Mouse (Mus musculus) MEL-GATA-1-ER (cell line): Measurements from ENCODE around the gene Hsd17b3.
A peak's percentile ranks its signal among the peaks of the same experiment; 100 is the strongest.

Experiments used
- DNase-seq: peaks from one replicate; pipeline ENCODE4 v3.0.0-alpha.2; 2012; ENCODE audit warnings: low read depth; ENCODE audit errors: extremely low read depth

The Hsd17b3 gene

DNA sequence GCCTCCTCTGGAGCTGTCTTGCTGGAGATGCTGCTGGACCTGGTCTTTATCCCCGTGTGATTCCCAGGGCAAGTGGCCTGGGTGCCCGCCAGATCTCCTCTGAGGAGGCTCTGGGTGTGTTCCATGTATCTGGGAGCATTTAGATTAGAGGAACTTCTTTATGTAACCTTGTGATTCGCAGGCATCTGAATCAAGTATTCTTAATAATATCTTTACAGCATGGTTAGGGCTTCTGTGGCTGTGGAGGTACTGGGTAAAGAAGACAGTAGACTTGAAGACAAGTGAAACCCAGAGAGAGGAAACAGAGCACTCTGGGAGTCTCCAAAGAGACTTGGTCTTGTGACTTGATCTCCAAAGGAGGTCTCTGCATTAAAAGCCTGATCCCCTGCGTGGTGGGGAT, at the start of gene Hsd17b3:
TSS of gene Hsd17b3 (minus strand) at position 101 of the 400 bp plus-strand sequence.
- DNase-seq: no peak

DNA sequence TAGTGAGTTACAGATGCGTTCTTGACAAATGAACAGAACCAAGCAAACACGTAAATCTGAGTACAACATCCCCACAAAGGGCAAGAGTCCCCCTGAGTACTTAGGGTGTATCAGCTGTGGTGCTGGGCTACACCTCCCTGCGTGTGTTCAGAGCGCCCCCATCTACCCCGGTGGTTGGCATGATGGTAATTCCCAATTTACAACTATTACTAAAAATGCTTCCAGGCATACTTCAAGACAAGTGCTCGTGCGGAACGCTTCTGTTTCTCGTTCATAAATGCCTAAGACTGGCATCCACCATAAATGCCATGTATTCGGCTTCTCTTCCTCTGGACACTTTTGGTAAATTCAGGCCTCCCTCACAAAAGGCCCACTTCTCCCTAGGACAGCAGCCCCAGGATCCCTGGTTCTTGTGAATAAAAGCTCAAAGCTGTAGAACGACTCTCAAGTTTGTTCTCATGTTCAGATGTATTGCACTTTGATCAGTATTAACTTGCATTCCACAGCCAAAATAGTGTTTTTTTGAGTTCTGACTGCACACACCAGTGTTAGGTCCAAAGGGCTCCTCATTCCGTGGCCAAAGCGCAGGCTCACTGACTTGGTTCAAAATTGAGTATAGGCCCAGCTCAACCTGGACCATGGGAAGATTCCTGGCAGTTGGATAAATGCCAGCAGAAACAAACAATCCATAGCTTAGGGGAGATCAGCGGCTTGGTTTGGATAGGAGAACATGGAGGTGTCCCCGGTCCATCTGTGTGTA, 40.8 kb upstream of the Hsd17b3 start:
- DNase-seq: no peak

DNA sequence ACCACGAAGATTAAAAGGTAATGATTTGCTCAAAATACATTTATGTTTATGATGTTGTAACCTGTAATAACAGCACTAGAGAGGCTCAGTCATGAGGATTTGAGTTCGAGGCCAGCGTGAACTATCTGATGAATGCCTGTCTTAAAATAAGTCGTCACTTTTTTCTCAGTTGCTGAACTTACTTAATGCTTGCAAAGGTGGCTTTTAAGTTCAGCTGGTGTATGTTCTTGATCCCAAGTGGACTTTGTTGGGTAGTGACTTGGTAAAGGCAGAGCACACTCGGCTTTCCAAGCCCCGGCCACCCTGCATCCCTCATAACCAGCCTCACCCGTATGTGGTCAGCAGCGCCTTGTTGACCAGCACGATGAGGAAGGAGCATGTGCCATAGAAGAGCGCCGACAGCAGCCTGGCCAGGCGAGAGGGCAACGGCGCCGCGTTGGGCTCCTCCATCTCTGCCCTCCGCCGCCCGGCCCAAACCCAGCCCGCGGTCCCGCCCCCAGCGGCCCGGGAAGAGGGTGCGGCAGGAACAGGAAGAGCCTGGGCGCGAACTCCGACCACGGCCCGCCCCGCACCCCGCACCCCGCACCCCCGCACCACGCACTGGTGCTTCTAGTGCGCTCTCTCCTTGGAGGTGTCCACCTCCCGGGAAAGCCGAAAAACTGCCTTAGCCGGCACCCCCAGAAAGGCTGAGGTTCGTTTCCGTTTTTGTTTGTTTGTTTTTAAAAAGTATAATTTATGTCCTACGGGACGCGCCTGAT, 40.0 kb upstream of the Hsd17b3 start, which contains the start of gene Slc35d2:
TSS of gene Slc35d2 (minus strand) at position 511 of the 758 bp plus-strand sequence.
- DNase-seq: no peak

DNA sequence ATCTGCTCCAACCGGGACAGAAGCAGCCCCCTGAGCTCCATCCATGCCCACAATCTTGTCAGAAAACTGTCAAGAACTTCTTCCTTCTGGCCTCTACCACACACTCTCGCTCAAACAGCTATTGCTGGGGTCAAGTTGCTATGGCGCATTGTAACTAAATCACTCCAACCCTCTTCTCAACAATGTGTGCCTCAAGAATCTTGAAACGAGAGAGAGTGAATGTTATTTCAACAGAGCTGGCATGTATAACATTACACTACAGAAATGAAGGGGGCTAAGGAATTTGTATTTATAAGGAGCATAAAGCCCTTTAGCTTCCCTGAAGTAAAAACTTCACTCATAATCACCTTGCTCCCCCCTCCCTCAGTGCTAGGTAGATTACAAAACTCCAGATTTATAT, 37.3 kb upstream of the Hsd17b3 start:
- DNase-seq: no peak

DNA sequence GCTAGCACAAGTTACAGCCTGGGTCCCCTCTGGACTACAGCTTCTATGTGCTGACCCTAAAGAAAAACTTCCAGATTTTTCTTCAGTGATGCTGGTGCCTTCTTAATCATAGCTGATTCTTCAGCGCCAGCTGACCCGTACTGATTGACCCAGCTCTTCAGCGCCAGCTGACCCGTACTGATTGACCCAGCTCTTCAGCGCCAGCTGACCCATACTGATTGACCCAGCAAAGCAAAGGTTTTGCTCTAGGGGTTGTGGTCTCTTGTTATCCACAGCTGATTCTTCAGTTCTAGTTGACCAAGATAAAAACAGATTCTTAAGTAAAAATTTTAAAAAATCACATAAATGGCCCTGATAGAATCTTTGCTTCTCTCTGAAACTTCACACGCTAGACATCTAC, 35.9 kb upstream of the Hsd17b3 start:
- DNase-seq: no peak

DNA sequence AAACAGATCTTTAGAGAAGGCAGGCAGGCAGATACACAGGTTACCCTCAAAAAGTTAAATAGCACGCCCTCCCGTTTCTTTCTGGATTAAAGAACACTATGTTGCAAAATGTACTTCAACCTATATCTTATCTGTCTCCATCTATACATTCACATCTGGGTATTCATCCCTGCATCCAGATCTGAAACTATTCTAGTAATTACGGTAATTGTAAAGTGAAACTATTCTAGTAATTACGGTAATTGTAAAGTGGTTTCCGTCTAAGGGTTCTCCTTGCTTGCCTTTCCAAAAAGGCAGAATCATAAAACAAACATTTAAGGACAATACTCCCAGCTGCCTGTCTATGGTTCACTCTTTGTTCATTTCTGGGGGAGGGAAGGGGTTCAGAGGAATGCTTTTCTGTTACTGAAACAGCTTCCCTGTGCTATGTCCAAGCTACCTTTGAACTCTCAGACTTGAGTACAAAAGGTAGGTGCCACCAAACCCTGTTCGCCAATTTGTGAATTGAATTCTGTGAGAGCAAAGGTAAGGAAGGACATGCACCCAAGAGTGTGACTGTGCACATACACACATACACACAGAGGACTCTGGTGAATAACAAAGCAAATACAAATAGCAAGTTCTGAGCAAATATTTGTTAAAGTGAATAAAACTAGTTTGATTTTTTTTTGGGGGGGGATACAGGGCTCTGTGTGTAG, 34.6 kb upstream of the Hsd17b3 start:
- no peak for DNase-seq

DNA sequence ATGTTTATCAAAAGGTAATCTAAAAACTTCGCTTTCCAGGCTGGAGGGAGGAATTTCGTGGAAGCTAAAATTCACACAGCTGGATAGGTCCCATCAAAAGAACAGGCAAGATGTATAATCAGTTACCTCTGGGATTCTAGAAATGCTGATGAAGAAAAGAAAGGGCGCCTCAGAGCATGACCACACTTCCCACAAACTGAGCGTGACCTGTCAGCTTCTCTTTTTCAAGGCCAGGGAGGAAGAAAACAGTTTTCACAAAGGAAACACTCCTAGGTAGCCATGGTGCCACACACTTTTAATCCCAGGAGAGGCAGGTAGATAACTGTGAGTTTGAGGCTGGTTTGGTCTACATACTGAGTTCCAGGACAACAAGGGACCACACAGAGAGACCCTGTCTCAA, 31.7 kb upstream of the Hsd17b3 start:
- DNase-seq: no peak

DNA sequence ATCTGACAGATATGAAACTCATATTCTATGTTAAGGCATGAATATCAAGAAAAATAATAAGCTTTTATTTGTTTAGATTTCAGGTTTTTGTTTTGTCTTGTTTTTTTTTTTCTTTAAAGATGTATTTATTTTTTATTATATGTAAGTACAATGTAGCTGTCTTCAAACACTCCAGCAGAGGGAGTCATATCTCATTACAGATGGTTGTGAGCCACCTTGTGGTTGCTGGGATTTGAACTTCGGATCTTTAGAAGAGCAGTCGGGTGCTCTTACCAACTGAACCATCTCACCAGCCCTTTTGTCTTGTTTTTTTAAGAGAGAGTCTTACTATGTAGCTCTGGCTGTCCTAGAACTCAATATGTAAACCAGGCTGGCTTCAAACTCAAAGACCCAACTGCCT, 28.4 kb upstream of the Hsd17b3 start:
- DNase-seq: peak; percentile 20

DNA sequence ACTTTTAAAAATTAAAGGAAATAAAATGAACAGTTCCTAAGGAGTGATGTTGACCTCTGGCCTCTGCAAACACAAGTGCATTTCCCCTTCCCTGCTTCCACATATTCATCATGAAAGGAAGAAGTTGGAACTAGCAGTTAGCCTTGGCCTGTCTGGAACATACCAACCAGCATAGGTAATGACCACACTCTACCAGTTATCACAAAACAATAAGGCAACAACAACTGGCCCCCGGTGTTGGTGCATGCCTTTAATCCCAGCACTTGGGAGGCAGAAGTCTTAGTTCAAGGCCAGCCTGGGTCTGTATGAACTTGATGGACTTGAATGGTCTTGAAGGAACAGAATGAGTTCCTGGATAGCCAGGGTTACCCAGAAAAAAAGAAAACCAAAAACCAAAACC, 21.4 kb upstream of the Hsd17b3 start:
- DNase-seq: no peak

DNA sequence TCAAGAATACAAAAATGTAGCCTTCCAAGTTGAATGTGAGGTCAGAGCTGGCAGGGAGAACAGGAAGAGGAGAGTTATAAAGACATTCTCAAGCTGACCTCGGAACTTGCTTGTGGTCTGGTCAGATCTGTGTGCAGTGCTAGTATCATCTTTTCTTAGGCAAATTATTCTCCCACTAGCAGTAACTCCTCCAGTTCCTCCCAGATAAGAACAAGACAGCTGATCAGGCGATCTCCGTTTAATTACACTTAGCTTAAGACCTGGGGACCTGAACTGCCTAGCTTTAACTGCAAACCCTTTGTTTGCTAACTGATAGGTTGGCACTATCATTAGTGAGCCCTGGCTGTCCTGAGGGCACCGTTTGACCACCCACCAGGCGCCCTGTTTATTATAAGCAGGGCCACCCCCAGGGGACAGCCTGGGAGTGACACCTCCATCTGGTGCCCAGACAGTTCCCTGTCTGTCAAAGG, 19.4 kb upstream of the Hsd17b3 start:
- DNase-seq: no peak

DNA sequence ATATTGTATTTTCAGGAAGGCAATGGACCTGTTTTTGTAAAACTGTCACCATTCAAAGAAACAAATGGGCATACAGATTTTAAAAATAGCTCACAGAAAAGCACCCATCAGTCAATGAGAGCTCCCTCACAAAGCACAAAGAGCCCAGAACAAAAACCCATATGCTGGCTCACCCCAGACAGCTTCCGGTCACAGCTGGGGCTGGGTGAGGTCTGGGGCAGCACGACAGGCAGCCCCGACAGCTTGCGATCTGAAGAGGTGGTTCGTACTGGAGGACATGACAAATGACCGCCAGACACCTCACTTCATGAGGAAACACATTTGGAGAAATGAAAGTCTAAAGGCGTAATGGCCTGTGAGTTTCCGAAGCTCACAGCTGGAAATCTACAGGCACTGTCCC, 18.5 kb upstream of the Hsd17b3 start:
- no peak for DNase-seq

DNA sequence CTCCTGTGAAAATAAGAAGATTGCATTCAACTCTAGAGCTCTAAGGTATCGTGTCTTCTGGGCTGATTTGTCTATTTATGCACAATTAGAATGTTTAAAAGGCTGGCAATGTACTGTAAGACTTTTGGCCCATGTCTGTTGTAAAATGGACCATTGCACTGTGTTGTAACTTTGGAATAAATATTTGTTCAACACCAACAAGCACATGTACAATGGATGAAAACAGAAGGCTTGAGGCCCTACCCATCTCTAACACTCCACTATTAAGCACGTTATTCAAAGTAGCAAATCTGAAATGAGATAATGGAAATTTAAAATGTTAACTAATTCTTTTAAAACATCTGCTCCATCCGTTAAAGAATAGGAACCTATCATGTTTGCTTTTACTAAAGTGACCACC, 18.1 kb upstream of the Hsd17b3 start:
- no peak for DNase-seq

DNA sequence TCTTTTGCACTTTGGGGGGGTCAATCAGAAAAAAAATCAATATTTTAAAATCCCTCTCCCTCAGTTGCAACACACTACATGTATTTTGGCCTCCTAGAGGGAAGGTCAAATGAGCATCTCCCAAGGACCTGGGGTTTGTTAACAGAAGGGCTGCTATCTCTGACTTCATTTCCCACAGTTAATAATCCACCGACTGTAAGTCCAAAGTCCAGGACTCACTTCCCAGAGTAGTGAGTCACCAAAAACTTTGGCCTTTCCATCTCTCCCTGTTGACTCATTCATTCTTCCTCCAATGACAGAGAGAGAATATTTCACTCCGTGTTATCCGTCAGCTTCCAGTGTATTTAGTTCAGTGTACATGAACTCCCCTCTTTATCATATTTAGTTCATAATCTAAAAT, 16.7 kb upstream of the Hsd17b3 start:
- DNase-seq: no peak

DNA sequence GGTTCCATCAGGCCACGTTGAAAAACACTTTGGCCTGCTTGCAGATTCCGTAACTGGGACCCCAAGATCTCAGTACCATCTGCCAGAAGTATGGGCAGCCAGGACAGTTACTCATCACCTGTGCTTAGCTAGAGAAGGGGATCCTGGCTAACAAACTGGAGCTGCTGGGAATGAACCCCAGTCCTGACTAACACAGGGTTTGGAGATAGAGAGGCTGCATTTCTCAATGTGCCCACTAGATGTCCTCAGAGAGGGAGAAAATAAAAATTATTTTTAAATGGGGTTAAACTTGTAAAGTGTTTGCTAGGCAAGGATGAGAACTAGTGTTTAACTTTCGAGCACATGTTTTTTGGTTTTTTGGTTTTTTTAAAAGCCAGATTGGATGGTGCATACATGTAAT, 11.2 kb upstream of the Hsd17b3 start:
- DNase-seq: peak; percentile 41

DNA sequence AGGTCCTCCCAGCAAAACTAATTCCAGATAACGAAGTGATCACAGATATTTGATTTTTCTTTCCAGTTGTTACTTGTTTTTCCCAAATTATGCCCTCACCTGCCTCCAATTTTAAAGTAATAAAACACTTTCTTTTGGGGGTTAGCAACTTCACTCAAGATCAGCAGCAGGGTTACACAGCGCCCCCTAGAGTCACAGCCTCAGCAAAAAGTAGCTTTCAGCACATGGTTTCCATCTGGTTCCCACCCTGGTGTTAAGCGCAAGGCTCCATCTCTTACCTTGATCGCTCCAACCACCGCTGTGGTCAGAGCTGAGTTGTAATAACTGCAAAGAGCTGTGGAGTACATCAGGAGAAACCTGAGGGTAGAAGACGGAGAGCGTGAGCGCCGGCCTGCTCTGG, 10.0 kb upstream of the Hsd17b3 start:
- peak; percentile 33 for DNase-seq

DNA sequence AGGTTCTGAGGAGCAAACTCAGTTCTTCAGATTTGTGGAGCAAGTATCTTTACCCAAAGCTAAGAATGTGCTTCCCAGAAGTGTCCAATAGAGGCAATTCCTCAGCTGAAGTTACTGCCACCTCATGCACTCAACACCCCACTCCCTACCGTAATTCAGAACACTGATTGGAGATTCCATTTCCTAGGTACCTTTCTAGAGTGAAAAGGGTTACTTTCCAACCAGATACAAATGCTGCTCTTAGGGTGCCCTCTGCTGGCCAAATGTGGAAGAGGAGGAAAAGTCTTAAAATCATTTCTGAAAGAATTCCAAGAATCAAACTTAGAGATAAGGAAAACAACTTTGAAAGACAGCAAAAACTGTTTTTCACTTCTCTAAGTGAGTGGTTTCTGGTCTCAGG, 4.3 kb upstream of the Hsd17b3 start:
- peak; percentile 38 for DNase-seq

DNA sequence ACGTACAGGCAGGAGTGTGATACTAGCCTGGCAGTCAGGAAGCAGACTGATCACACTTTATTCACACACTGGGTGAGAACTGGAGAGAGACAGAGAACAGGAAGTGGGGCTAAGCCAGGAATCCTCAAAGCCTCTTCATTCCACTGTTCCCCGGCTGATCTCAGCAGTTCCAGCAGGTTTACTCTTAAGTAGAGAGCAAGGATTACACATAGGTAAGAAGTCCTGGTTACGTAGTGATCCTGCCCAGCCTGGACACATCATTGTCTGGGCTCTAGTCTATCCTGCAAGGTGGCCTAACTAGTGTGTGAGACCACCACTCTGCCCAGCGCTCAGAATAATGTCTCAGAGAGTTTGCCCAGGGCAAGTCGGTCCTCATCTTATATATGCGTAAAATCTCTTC, 3.7 kb upstream of the Hsd17b3 start:
- no peak for DNase-seq

DNA sequence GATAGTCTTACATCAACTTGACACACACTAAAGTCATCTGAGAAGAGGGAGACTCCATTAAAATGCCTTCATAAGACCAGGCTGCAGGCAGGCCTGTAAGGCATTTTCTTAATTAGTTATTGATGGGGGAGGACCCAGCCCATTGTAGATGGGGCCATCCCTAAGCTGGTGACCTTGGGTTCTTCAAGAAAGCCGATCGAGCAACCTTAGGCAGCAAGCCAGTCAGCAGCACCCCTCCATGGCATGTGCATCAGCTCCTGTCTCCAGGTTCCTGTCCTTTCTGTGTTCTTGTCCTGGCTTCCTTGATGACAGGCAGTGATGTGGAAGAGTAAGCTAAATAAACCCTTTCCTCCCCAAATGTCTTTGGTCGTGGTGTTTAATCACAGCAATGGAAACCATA, 3.1 kb upstream of the Hsd17b3 start:
- DNase-seq: no peak

DNA sequence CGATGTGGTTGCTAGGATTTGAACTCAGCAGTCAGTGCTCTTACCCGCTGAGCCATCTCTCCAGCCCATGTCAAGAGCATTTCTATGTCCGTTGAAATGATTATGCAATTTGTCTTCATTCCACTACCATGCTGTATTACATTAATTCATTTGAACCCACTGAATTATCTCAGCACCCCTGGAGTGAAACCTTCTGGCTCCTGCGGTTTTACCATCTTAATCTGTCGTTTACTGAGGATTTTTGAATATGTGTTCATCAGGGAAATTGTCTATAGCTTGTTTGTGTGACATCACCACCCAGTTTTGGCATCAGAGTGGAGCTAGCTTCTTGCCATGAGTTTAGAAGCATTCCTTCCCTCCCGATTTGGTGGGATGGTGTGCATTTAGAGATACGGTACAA, 2.0 kb upstream of the Hsd17b3 start:
- no peak for DNase-seq

DNA sequence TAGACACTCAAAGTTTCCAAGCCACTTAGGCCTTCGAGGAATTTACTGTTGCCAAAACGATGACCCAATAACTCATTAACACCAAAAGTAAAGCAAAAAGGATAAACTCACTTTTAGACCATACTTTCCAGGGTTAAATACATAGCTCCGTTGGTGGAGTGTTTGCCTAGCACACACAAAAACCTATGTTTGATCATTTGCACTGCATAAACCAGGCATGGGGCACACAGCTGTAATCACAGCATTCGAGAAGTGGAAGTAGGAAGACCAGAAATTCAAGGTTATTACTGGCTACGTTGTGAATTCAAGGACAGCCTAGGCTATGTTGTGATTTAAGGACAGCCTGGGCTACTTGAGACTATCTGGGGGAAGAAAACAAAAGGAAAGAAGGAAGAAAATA, 1.2 kb upstream of the Hsd17b3 start:
- no peak for DNase-seq

DNA sequence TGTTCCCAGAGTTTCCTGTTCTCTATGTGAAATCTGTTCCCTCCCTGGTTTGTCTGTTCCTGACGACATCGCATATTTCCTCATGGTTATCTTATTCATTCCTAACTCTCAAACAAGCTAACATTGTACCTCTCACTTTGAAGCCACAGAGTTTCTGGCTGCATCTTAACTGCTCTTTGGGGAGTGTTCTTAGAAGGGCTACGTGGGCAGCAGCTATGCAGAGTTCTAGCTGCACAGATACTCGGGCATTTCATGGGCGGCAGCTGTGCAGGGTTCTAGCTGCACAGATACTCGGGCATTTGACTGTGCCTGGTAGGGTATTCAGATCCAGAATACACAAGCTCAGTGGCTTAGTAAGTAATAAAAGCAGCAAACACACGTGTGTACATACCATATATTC, 973 bp downstream of the Hsd17b3 start:
- DNase-seq: no peak

DNA sequence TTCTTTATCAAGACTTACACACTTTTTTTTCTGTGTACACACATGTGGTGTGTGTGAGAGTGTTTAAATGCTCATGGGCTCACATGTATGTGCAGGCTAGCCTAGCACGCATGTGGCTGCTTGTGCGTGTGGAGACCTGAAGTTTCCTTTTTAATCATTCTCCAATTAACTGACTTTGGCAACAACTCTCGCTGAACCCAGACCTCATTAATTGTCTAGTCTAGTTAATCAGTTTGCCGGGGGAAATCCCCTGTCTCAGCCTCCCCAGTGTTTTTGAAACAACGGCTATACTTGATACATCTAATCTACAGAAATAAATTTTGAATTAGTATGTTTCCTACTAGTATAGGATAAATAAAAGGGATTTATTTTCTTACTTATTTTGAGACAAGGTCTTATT, 3.0 kb downstream of the Hsd17b3 start:
- no peak for DNase-seq
